Mouse (Mus musculus) frontal cortex, postnatal 10 days (tissue): ENCODE data around the gene Litaf.

Source experiments
- DNase-seq, 2 experiments: peaks; one replicate each; pipeline ENCODE4 v3.0.0; 2022; ENCODE audit warnings: low spot score in 2 of 2, mixed read lengths in 1 of 2

Litaf gene

GRCm38 (mm10) chr16:10916271-10916670, 149.7 kb downstream of the Litaf start:
- no peak for DNase-seq

GRCm38 (mm10) chr16:10915066-10915465, 150.9 kb downstream of the Litaf start:
- no peak for DNase-seq

GRCm38 (mm10) chr16:10911061-10911460, 154.9 kb downstream of the Litaf start:
- DNase-seq, result no peak

- DNase-seq, result no peak
These were observed 155.4 kb downstream of the Litaf start for GRCm38 (mm10) chr16:10910541-10910940.
